Mouse (Mus musculus): ENCODE measurements around the gene Ppp1r16b. TPM values are rescaled to one million over a fixed set of nuclear protein-coding genes. Genes with fewer than 3 reads are reported as not detected.

Gene Ppp1r16b
- polyA plus RNA-seq (2017; shearing (Covaris generic)) = 82.9 TPM

DNA sequence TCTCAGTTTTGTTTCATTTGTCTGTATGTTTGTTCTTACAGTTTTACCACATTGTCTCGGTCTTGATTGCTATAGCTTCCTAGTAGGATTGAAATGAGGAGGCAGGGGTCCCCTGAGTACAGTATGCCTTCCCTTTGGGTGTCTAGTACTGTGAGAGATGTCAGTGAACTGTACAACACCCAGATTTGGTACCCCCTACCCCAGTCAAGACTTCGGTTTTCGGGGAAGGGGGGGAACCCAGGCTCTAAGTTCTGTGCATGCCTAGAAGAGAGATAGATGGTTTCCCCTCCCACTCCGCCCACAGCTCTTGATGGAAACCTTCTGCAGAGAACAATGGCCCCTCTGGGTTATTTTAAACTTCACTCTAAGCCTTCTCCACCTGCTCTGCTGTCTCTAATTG, at the start of gene Ppp1r16b:
Gene Ppp1r16b, plus strand, starts transcription at position 301 of the 400 bp plus-strand sequence.

DNA sequence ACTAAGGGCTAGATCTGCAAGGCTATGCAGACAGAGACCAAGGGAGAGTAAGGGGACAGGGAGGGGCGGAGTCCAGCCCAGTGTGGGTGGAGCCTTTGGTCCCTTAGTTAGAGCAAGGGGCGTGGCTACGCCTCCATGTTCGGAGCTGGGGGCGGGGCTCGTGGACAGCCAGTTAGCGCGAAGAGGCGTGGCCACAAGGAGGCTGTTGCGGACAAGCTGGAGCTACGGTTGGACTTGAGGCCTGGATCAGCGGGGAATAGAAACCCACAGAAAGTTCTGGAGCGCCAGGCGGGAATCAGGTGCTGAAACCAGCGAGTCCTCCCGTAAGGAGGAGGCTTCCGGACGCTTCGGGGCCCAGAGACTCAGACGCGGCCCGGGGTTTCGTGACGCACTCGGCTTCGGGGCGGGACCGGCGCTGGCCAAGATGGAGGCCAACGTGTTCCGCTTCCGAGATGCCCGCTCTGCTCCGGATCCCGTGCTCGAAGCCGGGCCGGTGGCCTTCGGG, 40.4 kb upstream of the Ppp1r16b start, which contains the start of gene Actr5:
Gene Actr5, plus strand, starts transcription at position 171 of the 505 bp plus-strand sequence.

DNA sequence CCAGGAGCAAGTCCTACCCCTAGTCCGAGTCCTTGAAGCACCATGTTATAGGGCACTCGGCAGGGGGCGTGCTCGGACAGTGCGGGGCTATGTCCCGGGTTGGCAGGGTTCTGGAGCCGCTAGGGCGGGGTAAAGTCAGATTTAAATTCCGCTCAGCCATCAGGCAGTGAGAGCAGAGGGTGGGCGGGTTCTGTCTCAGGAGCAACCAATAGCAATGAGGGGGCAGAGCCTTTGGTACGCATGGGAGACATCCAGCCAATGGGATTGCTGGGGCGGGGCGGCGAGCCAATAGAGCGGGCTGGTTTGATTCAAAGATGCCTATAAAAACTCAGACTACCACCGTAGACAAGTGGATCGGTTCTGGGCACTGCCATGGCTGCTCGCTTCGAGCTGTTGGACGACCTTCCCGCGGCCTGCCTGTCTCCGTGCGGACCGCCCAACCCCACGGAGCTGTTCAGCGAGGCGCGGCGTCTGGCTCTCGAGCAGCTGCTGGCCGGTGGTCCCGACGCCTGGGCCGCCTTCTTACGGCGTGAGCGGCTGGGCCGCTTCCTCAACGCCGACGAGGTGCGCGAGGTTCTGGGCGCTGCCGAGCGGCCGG, 102.6 kb downstream of the Ppp1r16b start, which contains the start of gene Fam83d:
Gene Fam83d, plus strand, starts transcription at position 352 of the 598 bp plus-strand sequence.

DNA sequence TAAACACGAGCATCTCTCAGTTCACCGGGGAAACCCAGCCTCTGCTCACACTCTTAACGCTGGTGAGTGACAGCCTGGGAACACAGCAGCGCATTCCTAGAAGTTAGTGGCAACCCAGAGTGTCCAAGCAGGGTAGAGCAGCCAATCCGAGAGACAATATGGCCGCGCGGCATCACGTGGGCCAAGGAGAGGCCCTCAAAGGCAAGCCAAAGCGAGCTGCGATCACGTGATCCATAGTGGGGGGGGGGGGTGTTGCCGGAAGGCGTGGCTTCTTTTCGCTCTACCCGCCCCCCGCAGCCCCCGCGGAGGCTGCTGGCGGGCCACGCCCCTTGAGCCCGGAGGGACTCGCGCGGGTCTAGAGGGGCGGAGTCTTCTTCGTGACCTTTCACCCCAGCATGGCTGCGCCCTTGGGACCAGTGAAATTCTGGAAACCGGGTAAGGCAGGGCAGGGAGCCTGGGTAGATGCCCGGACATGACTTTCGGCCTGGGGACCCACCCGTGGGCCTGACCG, 129.4 kb downstream of the Ppp1r16b start, which contains the start of gene Dhx35:
Gene Dhx35, plus strand, starts transcription at position 314 of the 511 bp plus-strand sequence.

Other genes starting within 250 kb of the Ppp1r16b start
- not detected for gene Adig, start 162.8 kb upstream of the Ppp1r16b start, polyA plus RNA-seq (2017; shearing (Covaris generic))
- gene Arhgap40, start 152.6 kb upstream of the Ppp1r16b start, polyA plus RNA-seq (2017; shearing (Covaris generic)) = not detected
- gene Slc32a1, start 54.6 kb upstream of the Ppp1r16b start, polyA plus RNA-seq (2017; shearing (Covaris generic)) = 0.14 TPM
- gene Actr5, start 40.5 kb upstream of the Ppp1r16b start, polyA plus RNA-seq (2017; shearing (Covaris generic)) = 52.5 TPM
- 3.9 TPM for gene Fam83d, start 102.7 kb downstream of the Ppp1r16b start, polyA plus RNA-seq (2017; shearing (Covaris generic))
- 14.6 TPM for gene Dhx35, start 129.4 kb downstream of the Ppp1r16b start, polyA plus RNA-seq (2017; shearing (Covaris generic))